Mouse (Mus musculus) brain, embryonic 14.5 days (tissue): ENCODE results near the gene Dhrs2.

Experiments used
- CTCF ChIP-seq: fragments of 200-500 bp; IDR thresholded peaks from 2 replicates; pipeline ENCODE4 v1.5.1; 2012; ENCODE audit warnings: inconsistent platforms, mild to moderate bottlenecking, moderate library complexity, borderline replicate concordance; ENCODE audit not compliant: insufficient read depth, insufficient read length; ENCODE audit errors: extremely low read depth
- POLR2A ChIP-seq: fragments of 200-500 bp; IDR thresholded peaks from 2 replicates; pipeline ENCODE4 v1.6.1; 2012; ENCODE audit warnings: mild to moderate bottlenecking, inconsistent platforms, borderline replicate concordance; ENCODE audit not compliant: poor library complexity, insufficient read depth, insufficient read length, severe bottlenecking; ENCODE audit errors: extremely low read depth

GRCm38 (mm10) chr14:55279322-55280069 is 57.7 kb downstream of the Dhrs2 start:
- TF ChIP-seq POLR2A: no peak
- TF ChIP-seq CTCF: no peak
